Mouse (Mus musculus) brain, adult 2 months (tissue): ENCODE measurements at regions not wholly inside any gene's neighbourhood (a gene's known extent, or its start where the extent isn't known, plus 50 kb on each side); places are given as distances from the start of the nearest gene placed in this dataset.

Source experiments
- DNase-seq: peaks from one replicate; pipeline ENCODE4 v3.0.0; 2011; ENCODE audit warnings: low read depth, low spot score

GRCm38 (mm10) chrX:11486588-11486987, 159.0 kb downstream of the H2al1j start:
- DNase-seq: no peak

DNA sequence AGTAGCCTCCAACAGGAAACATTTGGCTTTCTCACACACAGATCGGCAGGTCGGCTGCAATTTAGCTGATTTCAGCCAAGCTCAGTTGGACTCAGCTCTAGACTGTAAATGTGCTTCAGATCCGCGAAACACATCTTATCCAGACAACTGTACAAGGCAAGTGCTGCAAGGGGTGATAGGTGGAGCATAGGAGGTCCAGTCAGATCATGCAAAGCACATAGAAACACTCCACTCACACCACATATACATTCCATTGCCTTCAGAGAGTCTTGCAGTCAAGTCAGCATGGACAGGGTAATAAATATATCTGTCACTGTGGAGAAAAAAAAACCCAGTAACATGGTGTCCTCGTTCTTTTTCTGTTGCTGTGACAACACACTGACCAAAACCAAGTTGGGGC, 160.3 kb downstream of the H2al1j start:
- no peak for DNase-seq

DNA sequence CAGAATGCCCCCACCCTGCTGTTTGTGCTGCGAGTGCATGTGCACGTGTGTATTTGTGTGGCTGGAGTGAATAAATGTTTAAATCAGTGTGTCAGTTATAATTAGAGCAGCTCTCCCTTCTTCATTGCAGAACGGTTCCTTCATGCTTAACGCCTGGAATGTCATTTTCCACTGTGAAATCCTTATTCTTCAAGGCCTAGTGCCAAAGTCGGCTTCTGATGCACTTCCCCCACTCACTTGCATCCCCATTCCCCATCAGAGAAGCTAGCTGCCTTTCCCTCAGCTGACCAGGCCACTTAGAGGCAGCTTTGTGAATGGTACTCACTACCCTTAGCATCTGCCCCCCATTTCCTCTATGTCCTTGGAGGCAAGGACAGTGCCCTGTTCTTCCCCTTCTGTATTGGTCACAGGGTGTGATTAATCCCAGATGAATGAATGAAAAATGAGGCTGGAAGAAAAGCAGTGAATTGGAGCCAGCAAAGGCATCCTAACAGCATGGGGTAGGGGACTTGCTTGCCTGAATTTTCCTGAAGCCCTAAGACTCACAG, 162.6 kb downstream of the H2al1j start:
- no peak for DNase-seq

DNA sequence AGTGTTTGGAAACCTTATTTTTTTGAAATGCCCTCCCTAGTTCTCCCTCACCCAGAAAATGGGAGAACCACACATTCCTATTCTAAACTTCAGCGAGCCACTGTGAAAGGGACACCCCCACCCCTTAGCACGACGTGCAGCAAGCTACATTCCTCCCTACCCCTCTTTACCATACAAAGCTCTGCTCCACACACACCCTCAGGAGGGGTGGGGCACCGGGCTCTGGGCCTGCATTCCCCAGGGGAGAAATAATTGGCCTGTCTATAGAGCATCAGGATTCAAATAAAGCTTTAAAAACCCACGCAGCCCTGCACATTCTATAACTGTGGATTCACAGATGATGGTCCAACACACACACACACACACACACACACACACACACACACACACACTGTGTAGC, 163.6 kb downstream of the H2al1j start:
- DNase-seq: no peak

GRCm38 (mm10) chrX:11491676-11492391, 164.2 kb downstream of the H2al1j start:
- DNase-seq: no peak

DNA sequence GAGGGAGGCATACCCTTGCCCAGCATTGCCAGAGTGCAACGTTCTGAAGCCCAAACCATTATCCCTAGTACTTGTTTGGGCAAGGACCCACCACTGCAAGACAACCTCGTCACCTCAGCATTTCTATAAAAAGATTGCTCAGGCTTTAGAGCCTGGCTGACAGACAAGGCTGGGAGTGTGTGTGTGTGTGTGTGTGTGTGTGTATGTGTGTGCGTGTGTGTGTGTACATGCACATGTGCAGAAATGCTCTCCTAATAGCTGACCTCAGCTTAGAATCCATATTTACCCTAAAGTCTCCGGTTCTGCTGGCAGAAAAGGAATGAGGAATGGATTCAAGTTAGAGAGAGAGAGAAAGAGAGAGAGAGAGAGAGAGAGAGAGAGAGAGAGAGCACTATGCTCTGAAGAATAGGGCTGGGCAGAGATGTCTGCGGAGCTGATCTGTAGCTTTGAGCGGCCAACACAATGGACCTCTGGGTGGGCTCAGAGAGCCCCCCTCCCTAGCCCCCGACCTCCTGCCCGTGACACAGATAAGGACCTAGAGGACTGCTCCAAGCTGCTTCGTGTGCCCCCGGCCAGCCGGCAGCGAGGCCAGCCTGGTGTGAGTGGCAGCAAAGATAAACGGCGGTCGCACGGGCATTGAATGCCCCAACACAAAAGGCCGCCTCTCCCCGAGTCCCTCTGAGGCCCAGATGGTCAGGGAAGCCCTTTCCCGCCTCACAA, 166.1 kb downstream of the H2al1j start:
- DNase-seq: no peak

GRCm38 (mm10) chrX:11494246-11494630, 166.6 kb downstream of the H2al1j start:
- DNase-seq: peak; percentile 81

DNA sequence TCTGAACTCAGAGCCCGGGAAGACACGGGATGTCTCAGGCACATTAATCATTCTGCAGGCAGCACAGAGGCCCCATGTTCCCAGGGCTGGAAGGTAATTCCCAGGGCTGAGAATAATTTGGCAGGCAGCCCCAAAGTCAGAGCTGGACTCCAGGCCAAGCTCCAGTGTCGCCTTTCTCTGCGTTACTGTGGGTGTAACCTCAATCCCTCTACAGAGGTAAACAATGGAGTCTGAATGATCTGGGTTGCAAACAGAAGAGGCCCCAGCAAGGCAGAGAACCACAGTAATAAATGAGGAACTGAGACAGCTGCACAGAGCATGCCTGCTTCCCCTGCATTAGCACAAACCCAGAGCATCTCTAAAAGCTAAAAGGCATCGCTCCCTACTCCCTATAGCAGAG, 184.8 kb downstream of the H2al1j start:
- DNase-seq: no peak

GRCm38 (mm10) chrX:11512928-11513327, 185.3 kb downstream of the H2al1j start:
- DNase-seq: no peak

- DNase-seq: no peak
Observed at GRCm38 (mm10) chrX:11523791-11524190, 196.2 kb downstream of the H2al1j start.

DNA sequence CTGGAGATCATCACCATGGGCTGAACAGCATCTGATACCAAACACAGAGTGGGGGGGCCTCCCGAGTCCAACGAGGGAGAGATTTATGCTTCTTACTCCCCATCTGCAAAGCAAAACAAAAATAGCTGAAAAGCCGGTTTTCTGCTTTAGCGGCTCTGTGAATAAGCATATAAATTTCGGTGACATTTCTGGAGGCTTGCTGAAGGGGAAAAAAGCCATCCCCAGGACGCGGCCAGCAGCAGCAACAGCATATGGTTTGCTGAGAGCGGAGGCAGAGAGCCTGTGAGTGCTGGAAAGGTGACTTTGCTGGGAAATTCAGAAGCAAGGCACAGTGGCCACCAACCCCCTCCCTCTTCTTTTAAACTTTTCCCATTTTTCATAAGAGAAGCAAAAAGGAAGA, 197.7 kb downstream of the H2al1j start:
- peak; percentile 63 for DNase-seq

DNA sequence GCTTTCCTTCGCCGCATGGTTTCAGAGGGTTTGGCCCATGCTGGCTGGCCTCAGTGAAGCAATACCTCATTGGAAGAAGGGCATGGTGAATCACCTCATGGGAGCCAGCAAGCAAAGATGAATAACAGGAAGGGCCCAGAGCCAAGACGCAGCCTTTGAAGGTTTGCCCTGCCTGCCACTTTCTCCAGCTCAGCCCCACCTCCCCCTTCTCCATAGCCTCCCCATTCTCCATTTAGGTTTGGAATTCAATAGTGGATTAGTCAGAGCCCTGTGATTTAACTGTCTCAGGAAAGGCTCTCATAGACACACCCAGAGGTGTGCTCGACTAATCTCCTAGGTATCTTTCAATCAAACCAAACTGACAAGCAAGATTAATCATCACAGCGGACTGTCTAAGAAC, 201.0 kb downstream of the H2al1j start:
- DNase-seq: no peak

- DNase-seq: no peak
Observed at GRCm38 (mm10) chrX:11529221-11529620, 201.6 kb downstream of the H2al1j start.

- no peak for DNase-seq
Observed at GRCm38 (mm10) chrX:11532817-11533216, 205.2 kb downstream of the H2al1j start.

DNA sequence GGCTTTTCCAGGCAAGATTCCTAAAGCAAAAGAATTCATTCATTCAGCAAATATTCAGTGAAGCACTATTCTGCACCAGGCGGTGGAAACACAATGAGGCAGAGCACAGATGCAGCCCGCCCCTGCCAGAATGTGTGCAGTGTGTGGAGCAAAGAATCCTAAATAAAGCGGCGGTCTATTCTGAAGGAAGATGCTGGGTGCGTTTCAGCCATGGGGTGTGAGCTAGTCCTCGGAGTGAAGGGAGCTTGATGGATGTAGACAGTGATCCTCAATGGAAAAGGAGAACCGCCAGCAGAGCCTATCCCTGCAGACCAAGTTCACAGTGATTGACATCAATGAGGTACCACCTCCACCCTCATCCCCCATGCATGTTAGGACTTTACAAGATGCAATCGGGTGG, 206.2 kb downstream of the H2al1j start:
- peak; percentile 55 for DNase-seq

DNA sequence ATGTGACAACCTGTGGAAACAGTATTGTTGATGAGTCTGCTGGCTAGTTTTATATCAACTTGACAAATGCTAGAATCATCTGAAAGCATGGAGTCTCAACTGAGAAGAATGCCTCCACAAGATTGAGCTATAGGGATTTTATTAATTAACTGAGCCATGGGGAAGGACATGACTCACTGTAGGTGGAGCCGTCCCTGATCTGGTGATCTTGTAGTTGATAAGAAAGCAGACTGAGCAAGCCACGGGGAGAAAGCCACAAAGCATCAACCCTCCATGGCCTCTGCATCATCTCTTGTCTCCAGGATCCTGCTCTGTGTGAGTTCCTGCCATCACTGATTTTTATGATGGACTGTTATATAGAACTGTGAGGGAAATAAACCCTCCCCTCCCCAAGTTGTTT, 213.4 kb downstream of the H2al1j start:
- DNase-seq: no peak

DNA sequence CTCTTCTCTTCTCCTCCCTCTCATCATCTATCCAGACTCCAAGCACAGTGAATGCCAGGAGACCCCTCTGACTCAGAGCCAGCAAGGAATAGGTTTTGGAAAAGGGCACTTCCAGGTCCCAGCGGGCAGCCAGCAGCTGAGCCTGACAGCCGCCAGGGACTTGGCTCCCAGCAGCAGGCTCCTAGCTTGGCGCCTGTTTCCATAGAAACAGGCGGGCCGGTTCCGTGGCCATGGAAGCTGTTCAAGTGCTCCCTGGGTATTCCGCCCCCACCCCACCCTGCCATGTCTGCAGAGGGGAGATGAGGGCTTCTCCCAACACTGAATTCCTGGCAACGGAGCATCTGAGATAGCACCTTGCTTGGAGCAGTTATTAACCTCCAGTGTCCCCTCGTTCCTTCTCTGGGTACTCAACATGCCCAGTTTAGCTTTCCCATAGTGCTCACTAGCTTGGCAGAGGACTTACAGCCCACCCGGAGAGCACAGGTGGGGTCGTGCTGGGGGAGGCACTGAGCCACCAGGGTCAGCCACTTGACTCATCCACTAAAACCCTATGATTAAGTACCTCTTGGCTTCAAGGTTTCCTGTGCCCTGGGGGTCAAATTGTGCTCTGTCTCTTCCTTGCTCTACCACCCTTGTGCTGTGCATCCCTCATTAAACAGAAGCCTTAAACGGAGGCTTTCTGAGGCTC, 222.7 kb downstream of the H2al1j start:
- peak; percentile 38 for DNase-seq

DNA sequence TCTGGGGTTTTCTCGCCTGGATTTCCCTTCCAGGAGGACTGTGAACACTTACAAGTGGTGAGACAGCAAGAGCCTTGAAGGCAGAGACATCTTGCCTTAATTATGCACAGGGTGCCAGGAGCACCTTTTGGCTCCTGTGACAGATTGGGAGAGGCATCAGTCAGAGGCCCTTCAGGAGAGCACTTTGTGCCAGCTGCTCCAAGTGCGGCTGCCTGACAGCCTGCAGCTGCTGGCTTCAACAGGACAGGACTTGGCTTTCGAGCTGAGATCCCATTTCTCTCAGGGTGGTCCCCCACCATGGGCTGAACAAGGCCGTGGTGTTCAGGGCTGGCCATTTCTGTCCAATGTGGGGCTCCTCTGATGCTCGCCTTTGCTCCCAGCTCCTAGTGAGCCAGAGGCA, 224.6 kb downstream of the H2al1j start:
- DNase-seq: peak; percentile 30

GRCm38 (mm10) chrX:11555035-11555570, 227.5 kb downstream of the H2al1j start:
- no peak for DNase-seq

GRCm38 (mm10) chrX:11558260-11558659, 230.6 kb downstream of the H2al1j start:
- DNase-seq: no peak

DNA sequence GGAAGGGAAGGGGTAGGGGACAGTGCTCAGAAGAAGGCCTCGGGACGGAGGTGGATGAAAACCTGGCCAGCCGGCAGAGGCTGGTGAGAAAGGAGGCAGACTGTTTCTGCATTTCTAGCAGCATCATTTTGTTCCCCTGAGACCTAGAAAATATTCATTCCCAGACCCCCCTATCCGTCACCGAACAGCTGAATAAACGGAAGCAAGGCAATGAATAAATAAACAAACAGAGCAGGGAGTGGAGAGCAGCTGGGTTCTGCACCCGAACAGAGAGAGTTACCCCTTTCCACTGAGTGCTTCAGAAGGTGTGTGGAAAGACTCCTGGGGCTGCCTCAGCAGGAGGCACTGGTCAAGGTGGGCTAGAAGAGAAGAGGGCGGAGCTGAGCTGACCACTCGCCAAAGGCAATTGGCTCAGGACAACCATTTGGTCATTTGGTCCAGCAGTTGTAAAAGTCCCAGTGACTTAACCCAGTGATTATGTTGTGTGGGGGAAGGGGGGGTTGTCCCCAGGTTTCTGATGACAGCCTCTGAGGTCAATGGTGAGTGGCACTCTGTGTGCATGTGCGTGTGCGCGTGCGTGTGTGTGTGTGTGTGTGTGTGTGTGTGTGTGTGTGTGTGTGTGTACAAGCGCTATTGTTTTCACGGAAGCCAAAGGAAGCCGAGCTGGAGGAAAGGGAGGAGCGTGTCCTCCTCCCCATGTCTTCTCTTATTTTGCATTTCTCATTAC, 233.1 kb downstream of the H2al1j start:
- DNase-seq: no peak

GRCm38 (mm10) chrX:11565888-11566287, 238.3 kb downstream of the H2al1j start:
- no peak for DNase-seq
